Mouse (Mus musculus) c-Kit-positive CD71-positive TER-119-positive erythroid progenitor cells, embryonic 14.5 days (primary cell): ENCODE results near the gene Spred3.
A peak's percentile ranks its signal among the peaks of the same experiment; 100 is the strongest.
"Not testable (repeated sequence)": the region's sequence is repeated elsewhere in the genome, so short reads cannot be mapped to it uniquely, and the experiment has no call there.

Experiments used
- DNase-seq: peaks from one replicate; pipeline ENCODE4 v3.0.0-alpha.2; 2013; ENCODE audit warnings: low spot score

Gene Spred3

DNA sequence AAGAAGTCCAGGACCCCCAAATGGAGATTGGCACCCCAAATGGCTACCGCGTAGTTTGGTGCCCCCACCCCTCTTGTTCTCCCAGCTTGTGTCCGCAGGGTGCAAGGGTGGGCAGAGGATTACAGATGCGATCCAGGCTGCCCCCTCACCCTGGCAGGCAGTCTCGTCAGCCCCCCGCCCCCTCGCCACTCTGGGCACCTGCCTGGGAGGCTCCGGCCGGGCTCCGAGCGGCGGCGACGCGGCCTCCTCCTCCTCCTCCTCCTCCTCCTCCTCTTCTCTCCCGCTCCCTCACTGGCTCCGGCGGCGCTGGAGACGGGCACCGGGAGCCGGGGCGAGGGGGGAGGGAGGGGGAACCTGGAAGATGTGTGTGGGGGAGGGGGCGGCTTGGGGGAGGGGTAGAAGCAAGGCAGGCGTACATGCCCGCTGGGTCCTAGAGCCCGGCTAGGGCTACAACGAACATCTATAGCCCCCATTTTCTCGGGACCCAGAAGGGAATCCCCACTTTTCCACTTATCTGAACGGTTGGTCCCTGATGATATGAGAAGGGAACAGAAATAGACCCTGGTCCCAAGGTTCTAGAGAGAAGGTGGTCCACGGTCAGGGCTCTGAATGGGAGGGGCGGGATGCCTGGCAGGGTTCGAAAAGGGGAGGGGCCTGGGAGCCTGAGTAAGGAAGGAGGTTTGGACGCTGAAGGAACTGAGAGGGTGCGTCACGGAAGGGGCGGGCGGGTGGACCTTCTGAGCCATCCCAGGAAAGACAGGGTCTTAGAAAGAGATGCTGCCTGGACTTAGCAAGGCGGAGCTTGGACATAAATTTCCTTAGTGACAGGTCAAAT is 763 bp downstream of the Spred3 start:
- DNase-seq = peak; percentile 19

DNA sequence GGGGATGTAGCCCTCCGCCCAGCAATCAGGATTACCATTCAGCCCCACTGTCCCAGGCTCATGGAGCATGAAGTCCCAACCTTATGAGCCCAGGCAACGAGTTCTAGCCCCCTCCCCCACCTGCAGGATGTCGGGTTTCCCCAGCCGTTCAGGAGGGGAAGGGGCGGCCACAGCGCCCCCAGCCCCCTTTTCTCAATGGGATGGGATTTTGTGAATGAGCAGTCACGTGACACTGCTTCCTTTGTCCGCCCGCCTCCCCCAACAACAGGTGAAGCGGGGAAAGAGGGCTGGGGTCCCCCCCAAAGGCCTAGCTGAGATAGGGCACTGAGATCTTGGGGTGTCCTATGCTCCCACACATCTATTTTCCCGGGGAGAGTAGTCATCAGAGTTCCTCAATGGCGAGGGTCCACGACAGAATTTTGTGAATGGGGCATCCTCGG is 1.4 kb downstream of the Spred3 start:
- no peak for DNase-seq

DNA sequence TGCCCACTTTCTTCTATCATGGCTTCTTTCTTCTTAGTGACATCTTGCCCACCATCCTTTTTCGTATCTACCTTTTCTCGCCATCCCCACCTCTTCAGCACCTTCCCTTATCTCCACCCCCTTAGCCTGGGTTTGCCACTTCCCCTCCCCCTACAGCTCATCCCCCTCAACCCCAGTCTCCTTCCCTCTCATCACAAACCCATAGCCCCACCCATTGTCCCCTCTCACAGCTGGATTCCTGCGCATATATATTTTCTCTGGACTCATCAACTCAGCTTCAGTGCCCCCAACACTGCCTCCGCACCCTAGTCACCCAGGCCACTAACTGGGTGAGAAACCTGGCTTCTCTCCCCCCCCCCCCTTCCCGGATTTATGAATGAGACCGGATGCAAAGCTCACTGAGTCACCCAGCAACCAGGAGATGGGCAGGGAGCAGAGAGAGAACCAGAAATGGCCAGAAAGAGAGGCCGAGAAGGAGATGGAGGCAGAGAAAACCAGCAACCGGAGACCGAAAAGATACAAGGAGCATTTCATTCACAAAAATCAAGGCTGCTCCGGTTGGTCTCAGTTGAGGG is 2.0 kb downstream of the Spred3 start:
- DNase-seq = no peak

DNA sequence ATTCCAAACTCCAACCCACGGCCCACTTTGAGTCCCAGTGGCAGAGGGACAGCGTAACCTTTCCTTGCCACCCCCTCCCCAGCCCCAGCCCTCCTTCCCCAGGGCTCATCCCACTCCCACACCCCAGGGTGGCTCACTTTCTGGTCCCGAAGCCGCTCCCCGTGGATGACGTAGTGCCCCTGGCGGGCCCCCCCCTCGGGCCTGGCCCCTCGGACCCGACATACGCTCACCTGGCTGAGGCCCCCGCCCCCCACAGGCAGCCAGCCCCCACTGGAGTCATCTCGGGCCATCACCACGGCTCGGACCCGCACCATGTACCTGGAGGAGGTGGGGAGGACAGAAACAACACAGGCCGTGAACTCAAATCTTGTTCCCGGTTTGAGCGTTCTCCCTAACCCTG is 2.6 kb downstream of the Spred3 start:
- DNase-seq = no peak

DNA sequence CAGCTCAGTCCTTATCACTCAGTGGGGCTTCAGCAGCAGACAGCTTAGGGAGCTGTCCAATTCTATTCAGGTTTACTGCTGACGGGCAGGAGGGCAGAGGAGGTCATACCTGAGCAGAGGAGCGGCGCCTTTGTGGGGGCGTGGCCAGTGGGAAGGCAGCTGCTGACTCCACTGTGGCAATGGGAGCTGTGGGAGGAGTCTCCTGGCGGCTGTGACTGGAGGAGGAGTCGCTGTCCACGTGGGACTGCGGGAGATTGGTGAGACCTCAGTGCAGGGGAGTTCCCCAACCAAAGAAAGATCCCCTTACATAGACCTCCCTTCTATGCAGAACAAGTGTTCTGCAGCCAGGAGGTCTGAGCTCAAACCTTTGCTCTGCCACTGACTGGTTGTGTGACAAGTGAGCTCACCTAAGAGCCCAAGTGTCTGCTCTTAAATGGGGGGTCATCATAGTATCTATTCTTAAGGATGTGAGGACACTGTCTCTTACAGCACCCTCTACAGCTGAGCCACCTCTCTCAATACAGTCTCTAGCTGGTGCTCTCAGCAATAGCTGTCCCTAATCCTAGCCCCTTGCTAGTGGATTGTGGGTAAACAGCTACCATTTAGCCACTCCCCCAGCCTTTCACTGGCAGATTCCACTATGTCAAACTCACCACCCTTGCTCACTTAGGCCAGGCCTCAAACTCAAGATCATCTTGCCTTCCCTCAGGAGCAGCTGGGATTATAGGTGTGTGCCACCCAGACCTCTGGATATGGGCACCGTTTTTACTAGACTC is 7.3 kb downstream of the Spred3 start:
- DNase-seq = peak; percentile 23

DNA sequence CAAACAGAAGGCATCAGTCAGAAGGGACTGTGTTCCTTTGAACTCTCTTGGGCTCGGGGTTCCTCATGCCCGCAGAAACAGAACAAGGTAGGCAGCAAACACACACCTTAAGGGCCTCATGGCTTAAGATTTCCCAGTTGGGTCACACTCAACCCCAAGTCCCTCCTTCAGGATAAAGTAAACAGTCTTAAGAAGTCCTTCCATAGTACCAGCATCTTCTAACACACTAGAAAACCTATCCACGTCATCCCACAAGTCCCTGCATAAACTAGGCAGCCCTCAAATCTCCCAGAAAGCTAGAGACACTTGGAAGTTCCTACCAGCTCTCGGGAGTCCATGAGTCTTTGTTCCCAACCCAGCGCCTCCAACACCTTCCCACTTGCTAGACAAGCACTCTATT is 7.9 kb downstream of the Spred3 start:
- no peak for DNase-seq

DNA sequence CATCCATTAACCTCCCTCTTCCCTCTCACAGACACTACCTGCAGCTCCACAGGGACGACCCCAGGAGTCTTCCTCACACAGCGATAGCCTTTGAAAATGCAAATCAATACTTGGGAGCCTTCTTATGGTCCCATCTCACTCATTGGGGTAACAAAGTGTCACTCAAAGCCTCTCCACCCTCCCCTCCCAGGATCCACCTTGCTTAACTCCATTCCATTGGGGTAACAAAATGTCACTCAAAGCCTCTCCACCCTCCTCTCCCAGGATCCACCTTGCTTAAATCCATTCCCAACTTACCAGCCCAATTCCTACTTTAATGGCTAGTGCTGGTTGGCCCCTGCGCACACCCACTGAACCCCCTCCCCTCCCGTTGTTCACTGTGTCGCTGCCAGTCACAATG is 11.9 kb downstream of the Spred3 start:
- DNase-seq = no peak

DNA sequence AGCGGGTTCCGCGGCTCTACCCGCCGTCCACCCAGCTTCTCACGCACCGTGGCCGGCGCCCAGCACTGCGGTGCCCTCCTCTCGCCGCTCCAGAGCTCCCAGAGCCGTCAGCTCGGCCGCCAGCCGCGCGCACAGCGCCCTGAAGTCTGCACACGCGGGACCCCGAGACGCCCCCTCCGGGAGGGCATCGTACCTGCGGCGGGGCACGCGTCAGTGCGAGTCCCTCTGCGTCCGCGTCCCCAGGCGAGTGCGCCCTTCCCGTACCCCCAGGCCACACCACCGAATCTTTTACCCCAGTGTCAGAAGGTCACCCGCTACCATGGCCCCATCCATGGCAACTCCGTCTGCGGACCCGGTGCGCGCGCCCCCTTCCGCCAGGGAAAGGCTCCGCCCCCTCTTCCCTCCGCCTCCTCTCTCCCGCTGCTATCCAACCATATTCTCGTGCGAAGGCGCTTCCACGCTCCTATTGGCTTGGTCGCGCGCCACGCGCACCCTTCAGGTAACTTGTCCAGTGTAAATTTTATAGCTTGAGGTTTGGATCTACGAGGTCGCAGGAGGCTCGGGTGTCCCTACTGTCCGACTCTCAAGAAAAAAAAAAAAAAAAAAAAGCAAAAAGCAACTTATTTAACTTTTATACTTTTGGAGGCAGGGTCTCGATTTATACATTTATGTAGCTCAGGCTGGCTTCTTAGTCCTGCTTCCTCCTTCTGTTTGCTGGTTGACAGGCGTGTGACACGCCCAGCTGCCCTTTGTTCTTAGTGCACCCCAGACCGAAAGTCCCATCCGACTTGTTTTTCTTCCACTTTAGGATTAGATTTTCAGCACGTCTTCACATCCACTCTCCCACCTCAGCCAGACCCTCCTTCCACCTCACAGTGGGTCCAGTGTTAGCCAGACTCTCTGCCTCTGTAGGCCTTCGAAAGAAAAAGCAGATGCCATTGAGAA is 14.1 kb downstream of the Spred3 start, which contains the start of gene Fam98c:
TSS of gene Fam98c (minus strand) at position 397 of the 945 bp plus-strand sequence.
- DNase-seq = peak; percentile 68

DNA sequence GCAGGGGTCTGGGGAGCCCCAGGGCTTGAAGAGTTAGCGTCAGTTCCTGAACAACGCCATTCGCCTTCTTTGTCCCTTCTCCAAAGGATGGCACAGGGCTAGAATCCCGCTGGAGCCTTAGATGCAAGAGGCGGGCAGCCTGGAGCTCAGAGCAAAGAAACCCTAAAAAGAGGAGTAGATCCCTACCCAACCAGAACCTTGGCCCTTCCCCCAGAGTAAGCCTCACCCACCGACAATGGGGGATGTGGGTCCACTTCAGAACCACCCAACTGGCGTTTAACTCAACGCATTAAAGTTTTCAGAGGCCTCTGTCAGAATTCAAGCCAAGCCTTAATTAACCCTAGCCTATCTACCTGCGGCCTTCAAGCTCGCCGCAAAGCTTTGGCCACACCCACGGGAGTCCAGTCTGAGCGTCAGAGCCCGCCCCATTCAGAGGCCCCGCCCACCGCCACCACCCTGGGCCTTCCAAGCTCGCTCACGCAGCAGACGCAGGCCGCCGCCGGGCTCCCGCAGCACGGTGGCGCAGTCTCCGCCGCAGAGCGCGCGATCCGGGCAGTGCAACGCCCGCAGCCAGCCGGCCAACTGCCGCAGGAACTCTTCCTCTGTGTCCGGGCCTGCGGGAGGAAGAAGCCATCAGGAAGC is 14.9 kb downstream of the Spred3 start:
- DNase-seq = peak; percentile 83

DNA sequence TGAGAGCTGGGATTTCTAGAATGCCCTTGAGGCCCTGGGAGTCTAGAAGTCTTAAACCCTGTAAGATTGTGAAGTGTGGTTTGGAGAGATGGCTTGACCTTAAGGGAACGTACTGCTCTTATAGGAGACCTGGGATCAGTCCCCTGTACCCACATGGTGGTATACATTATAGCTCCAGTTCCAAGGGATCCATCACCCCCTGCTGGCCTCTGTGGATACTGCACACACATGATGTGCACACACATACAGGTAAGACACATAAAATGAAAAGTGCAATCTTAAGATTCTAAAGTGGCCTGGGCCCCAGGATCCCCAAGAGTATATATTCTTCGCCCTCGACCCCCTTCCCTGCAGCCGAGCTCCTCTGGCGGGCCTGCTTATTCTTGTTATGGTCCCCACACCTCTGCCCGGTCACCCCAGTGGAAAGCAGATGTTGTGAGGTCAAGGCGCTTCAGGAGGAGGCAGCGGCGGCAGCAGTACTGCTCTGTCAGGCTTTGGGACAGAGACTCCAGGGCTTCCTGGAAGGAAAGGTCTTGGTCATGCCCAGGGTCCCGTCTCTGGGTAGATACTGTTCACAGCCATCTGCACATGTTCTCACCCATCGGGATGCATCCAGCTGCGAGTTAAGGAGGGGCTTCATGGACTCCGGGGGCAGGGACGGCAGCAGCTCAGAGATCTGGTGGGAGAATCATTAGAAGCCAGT is 16.0 kb downstream of the Spred3 start:
- DNase-seq = no peak

DNA sequence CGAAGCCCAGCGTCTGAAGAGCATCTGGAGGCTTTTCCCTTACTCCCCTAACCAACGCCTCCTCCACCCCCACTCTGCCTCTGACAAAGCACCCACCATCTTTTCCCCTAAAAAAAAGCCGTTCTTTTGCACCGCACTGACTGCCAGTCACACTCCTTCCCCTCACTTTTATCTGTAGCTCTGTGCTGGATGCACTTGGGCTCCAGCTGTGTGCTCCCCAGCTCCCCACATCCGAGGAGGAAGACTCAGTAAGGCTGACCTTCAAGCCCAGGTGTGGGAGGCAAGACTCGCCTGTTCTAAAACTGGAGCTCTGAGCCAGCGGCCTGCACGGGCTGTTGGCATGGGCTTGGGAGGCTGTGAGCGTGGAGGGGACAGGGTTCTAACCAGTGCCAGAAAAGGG is 18.7 kb downstream of the Spred3 start:
- DNase-seq = no peak

DNA sequence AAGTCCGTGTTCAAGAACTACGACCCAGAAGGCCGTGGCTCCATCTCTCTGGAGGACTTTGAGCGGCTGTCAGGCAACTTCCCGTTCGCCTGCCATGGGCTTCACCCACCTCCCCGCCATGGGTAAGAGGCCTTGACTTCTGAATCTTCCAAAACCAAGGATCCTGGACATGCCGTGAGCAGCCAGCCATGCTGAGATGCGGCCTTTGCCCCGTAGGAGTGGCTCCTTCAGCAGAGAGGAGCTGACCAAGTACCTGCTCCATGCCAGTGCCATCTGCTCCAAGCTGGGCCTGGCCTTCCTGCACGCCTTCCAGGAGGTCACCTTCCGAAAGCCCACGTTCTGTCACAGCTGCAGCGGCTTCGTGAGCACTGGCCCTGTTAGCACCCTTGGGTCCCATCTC is 21.4 kb downstream of the Spred3 start:
- no peak for DNase-seq

DNA sequence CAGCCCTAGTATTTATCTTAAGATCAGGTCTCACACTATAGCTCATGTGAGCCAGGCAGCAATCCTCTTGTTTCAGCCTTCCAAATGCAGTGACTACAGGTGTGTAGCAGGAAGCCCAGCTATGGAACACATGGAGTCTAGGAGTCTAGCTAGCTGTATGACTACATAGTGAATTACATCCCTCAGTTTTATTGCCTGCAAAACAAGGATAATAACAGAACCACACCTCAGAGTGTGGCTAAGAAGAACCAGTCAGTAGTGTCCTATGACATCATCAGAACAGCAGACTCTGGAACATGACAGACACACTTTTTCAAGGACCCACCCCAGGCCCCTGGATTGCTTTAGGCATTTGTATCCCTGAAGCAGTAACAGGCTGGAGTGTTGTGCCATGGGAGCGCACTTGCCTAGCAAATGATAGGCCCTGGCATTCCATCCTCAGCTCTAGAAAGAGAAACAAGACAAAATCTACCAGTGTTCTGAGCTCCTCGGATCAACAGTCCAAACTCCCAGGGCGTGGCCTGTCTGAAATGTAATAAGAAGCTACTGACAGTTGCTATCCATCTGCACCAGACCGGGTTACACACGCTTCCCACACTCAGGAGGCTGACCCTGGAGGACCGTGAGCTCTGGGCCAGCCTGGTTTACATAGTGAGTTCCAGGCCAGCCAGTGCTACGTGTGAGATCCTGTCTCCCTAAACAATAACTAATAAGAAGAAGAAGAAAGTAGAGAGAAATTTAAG is 23.4 kb downstream of the Spred3 start:
- no peak for DNase-seq

DNA sequence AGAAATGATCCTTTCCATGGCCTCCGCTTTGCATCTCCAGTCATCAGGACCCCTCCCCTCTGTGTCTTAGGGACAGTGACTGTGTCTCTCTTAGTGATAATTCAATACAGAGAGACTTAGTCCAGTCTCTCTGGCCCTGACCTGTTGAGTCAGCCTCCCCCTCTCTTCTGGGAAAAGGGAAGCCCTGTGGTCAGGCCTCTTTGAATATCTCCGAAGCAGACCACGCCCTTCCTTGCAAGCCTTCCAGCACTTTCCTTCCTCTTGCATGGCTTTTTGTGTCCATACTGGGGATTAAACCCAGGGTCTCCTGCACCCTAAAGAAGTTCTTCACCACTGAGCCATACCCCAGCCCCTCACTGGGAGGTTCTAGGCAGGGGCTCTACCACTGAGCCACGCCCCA is 26.2 kb downstream of the Spred3 start:
- no peak for DNase-seq

DNA sequence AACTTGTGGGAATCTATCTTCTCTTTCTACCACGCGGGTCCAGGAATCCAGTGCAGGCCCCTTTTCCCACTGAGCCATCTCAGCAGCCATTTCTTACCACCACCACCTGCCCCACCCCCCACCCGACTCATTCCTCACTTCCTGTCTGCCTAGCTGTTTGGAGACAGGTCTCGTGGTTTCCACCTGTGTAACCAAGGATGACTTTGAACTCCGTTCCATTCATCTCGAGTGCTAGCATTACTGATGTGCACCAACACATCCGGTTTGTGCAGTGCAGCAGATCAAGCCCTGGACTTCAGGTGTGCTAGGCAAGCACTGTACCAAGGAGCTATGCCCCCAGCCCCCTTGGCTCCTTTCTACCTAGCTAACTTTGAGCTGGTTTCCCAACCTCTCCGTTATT is 28.8 kb downstream of the Spred3 start:
- DNase-seq = no peak

DNA sequence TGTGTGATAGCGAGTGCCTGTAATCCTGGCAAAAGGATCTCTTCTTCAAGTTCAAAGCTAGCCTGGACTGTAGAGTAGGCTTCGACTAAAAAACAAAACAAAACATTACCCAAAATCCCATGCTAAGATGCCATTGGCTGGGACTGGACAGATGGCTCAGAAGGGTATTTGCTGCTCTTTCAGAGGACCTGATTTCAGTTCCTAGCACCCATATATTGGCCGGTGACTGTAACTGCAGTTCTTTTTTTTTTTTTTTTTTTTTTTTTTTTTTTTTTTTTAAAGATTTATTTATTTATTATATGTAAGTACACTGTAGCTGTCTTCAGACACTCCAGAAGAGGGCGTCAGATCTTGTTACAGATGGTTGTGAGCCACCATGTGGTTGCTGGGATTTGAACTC is 31.0 kb downstream of the Spred3 start:
- not testable (repeated sequence) for DNase-seq

DNA sequence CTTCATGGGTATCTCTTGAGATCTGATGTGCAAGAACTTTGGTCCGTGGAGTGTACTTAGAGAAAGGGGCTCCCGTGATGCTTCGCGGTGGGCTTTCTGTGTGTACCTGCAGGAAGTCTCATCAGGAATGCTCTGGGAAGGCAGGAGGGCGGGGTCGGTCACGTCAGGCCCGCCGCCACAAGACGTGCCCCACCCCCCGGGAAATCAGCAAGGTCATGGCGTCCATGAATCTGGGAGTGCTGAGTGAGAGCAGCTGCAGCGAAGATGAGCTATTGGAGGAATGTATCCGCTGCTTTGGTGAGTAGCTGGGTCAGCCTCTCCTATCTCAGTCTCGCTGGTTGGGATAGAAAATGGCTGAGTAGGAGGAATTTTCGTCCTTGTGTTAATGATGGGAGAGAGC is 32.8 kb downstream of the Spred3 start:
- DNase-seq = no peak

DNA sequence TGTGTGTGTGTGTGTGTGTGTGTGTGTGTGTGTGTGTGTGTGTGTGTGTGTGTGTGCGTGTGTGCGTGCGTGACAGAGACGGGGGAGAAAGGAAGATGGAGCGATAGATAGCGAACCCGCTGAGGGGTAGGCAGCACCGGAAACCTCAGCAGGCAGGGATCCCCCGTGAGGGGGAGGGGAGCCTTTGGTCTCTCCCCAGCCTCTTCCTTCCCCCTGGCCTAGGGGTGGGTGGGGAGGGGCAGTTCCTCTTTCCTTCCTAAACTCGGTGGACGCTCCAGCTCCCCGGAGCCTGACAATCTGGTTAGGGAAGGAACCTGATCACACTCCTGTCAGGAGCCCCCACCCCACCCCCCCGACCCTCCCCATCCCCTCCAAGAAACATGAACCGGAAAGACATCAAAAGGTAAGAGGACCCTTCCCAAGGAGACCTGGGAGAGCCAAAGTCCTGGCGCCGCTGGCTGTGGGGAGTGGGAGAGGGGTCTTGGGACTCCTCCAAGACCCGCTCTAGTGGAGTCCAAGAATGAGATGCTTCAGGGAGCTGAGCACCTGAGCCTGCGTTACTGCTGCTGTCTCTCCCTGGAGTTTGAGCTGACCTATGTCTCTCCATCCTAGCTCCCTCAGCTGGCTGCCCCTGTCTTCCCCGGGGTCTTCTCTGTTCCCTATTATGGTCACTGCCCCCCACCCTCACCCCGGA is 35.4 kb downstream of the Spred3 start, which contains the start of gene Rasgrp4:
TSS of gene Rasgrp4 (plus strand) at position 159 of the 694 bp plus-strand sequence.
- DNase-seq = no peak

DNA sequence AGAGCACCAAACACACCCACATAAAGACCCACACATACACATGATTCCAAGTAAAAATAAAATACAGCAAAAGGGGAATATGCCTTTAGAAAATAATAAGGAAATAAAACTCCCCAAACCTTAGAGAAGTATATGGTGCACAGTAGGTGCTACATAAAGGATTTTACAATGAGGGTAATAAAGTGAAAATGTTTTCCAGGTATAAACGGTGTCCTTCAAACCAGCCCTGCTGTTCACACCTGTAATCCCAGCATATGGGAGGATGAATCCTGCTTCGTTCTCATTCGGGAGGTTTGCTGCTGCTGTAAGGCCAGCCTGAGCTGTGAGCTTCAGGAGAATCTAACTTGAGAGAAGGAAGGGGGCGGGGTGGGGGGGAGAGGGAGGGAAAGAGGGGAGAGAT is 36.0 kb downstream of the Spred3 start:
- DNase-seq = no peak
